Mouse (Mus musculus) 3134 (cell line): ENCODE measurements around the gene Nox3.

Experiments used
- DNase-seq: peaks from one replicate; pipeline ENCODE4 v3.0.0-alpha.2; 2011; ENCODE audit warnings: low spot score; ENCODE audit not compliant: insufficient read length; ENCODE audit errors: extremely low read depth

The Nox3 gene

GRCm38 (mm10) chr17:3696161-3696560 lies at the start of gene Nox3:
Gene Nox3, minus strand, starts transcription at chr17:3696261.
- no peak for DNase-seq

GRCm38 (mm10) chr17:3744402-3744801 lies 48.3 kb upstream of the Nox3 start:
- DNase-seq: no peak

GRCm38 (mm10) chr17:3736936-3737335 lies 40.9 kb upstream of the Nox3 start:
- DNase-seq: no peak

GRCm38 (mm10) chr17:3734286-3734685 lies 38.2 kb upstream of the Nox3 start:
- no peak for DNase-seq

GRCm38 (mm10) chr17:3705350-3705930 lies 9.4 kb upstream of the Nox3 start:
- no peak for DNase-seq

GRCm38 (mm10) chr17:3702320-3702719 lies 6.3 kb upstream of the Nox3 start:
- DNase-seq: no peak

- no peak for DNase-seq
These were observed 3.2 kb downstream of the Nox3 start for GRCm38 (mm10) chr17:3692817-3693216.

- DNase-seq: no peak
These were observed 5.4 kb downstream of the Nox3 start for GRCm38 (mm10) chr17:3690499-3691258.

- DNase-seq: no peak
These were observed 12.4 kb downstream of the Nox3 start for GRCm38 (mm10) chr17:3683662-3684061.

- DNase-seq: no peak
These were observed 26.8 kb downstream of the Nox3 start for GRCm38 (mm10) chr17:3669226-3669625.

- no peak for DNase-seq
These were observed 28.8 kb downstream of the Nox3 start for GRCm38 (mm10) chr17:3667287-3667686.

GRCm38 (mm10) chr17:3665321-3665720 lies 30.7 kb downstream of the Nox3 start:
- DNase-seq: no peak

GRCm38 (mm10) chr17:3659497-3659896 lies 36.6 kb downstream of the Nox3 start:
- no peak for DNase-seq

GRCm38 (mm10) chr17:3650377-3650776 lies 45.7 kb downstream of the Nox3 start:
- no peak for DNase-seq

GRCm38 (mm10) chr17:3643582-3643981 lies 52.5 kb downstream of the Nox3 start:
- no peak for DNase-seq

- DNase-seq: no peak
These were observed 54.6 kb downstream of the Nox3 start for GRCm38 (mm10) chr17:3641456-3641855.

- no peak for DNase-seq
These were observed 57.3 kb downstream of the Nox3 start for GRCm38 (mm10) chr17:3638757-3639156.

GRCm38 (mm10) chr17:3632501-3632900 lies 63.6 kb downstream of the Nox3 start:
- no peak for DNase-seq

- DNase-seq: no peak
These were observed 79.5 kb downstream of the Nox3 start for GRCm38 (mm10) chr17:3616329-3617216.

- no peak for DNase-seq
These were observed 80.5 kb downstream of the Nox3 start for GRCm38 (mm10) chr17:3615553-3615952.

- no peak for DNase-seq
These were observed 84.3 kb downstream of the Nox3 start for GRCm38 (mm10) chr17:3611781-3612075.
